Mouse (Mus musculus) kidney, adult 2 months (tissue): ENCODE data around the gene Gramd1b.

ENCODE experiments used
- CTCF ChIP-seq: fragments of 200-500 bp; conservative IDR thresholded peaks from 2 replicates; pipeline ENCODE4 v1.5.1; 2011; ENCODE audit warnings: low read depth, mild to moderate bottlenecking, control low read depth, low read length, moderate library complexity, mixed read lengths; ENCODE audit not compliant: insufficient read depth, insufficient read length
- POLR2A ChIP-seq: fragments of 200-500 bp; IDR thresholded peaks from one replicate; pipeline ENCODE4 v1.6.1; 2011; ENCODE audit warnings: low read depth, low read length, control low read depth

DNA sequence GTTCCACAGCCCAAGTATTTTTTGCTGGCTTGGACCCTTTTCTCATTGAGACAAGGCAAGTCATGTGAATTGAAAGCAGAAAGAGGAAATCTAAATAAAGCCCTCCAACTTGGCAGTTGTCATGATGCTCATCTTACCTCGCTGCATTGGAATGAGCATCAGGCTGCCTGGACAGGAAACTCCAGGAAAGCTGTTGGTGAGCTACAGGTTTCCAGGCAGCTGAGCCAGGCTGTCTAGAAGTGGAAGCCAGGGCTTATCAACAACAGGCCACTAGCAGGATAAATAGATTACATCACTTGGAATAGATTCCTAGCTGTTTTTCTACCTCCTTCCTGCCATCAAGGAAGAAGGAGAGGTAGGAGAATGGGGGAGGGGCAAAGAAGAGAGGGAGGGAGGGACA lies 282.1 kb downstream of the Gramd1b start:
- TF ChIP-seq CTCF (no peak), POLR2A (no peak)
